Mouse (Mus musculus) gastrocnemius, postnatal 10 days (tissue): ENCODE measurements around the gene Gngt2. TPM values are rescaled to one million over a fixed set of nuclear protein-coding genes. Genes with fewer than 3 reads are reported as not detected.
"Not testable (repeated sequence)": the region's sequence is repeated elsewhere in the genome, so short reads cannot be mapped to it uniquely, and the experiment has no call there.

Experiments used
- DNase-seq: peaks from one replicate; pipeline ENCODE4 v3.0.0; 2021; ENCODE audit warnings: mixed read lengths
- total RNA-seq, 2 experiments: library from RNA; stranded (reverse); gene quantifications; 2 replicates each; pipeline ENCODE4 v1.2.3; 2021

The Gngt2 gene
- total RNA-seq, 2 experiments from 2014 or later: 7.0 to 9.4 TPM

- DNase-seq: no peak
Measured at GRCm38 (mm10) chr11:95840694-95841497, 3.9 kb downstream of the Gngt2 start.

GRCm38 (mm10) chr11:95841498-95841830, 4.4 kb downstream of the Gngt2 start:
- no peak for DNase-seq

GRCm38 (mm10) chr11:95842074-95842681, 5.2 kb downstream of the Gngt2 start, which contains the start of gene Abi3:
Gene Abi3, minus strand, starts transcription at chr11:95842476.
- DNase-seq: peak; percentile 42

GRCm38 (mm10) chr11:95842953-95843352, 5.9 kb downstream of the Gngt2 start:
- DNase-seq: no peak

GRCm38 (mm10) chr11:95843421-95843950, 6.5 kb downstream of the Gngt2 start:
- DNase-seq: no peak

GRCm38 (mm10) chr11:95844935-95845334, 7.9 kb downstream of the Gngt2 start:
- no peak for DNase-seq

- DNase-seq: no peak
Measured at GRCm38 (mm10) chr11:95850898-95851297, 13.9 kb downstream of the Gngt2 start.

GRCm38 (mm10) chr11:95853684-95854083, 16.7 kb downstream of the Gngt2 start:
- peak; percentile 73 for DNase-seq

- no peak for DNase-seq
Measured at GRCm38 (mm10) chr11:95857306-95857705, 20.3 kb downstream of the Gngt2 start.

- DNase-seq: no peak
Measured at GRCm38 (mm10) chr11:95857716-95858527, 20.9 kb downstream of the Gngt2 start.

GRCm38 (mm10) chr11:95858528-95859467, 21.8 kb downstream of the Gngt2 start:
- peak; percentile 98 for DNase-seq

- no peak for DNase-seq
Measured at GRCm38 (mm10) chr11:95859468-95859855, 22.4 kb downstream of the Gngt2 start.

GRCm38 (mm10) chr11:95860071-95860490, 23.1 kb downstream of the Gngt2 start:
- no peak for DNase-seq

- DNase-seq: no peak
Measured at GRCm38 (mm10) chr11:95861397-95861796, 24.4 kb downstream of the Gngt2 start.

GRCm38 (mm10) chr11:95869442-95869841, 32.4 kb downstream of the Gngt2 start:
- DNase-seq: no peak

- no peak for DNase-seq
Measured at GRCm38 (mm10) chr11:95869918-95870470, 33.0 kb downstream of the Gngt2 start.

GRCm38 (mm10) chr11:95875804-95876203, 38.8 kb downstream of the Gngt2 start:
- DNase-seq: no peak

GRCm38 (mm10) chr11:95876296-95876695, 39.3 kb downstream of the Gngt2 start:
- peak; percentile 68 for DNase-seq

GRCm38 (mm10) chr11:95879861-95880260, 42.8 kb downstream of the Gngt2 start:
- DNase-seq: not testable (repeated sequence)

GRCm38 (mm10) chr11:95890462-95891051, 53.5 kb downstream of the Gngt2 start:
- no peak for DNase-seq
